Mouse (Mus musculus): ENCODE data around the gene Foxp1. TPM values are rescaled to one million over a fixed set of nuclear protein-coding genes. Genes with fewer than 3 reads are reported as not detected.

The Foxp1 gene
- total RNA-seq, 2 experiments from 2014 or later, result 10.1 to 15.8 TPM

GRCm38 (mm10) chr6:99186569-99186968 is 336.0 kb downstream of the Foxp1 start:
- no peak for DNase-seq (ENCODE audit: low spot score)

- DNase-seq (ENCODE audit: low spot score), result no peak
Observed at GRCm38 (mm10) chr6:99185797-99186196, 336.7 kb downstream of the Foxp1 start.

- DNase-seq (ENCODE audit: low spot score), result no peak
Observed at GRCm38 (mm10) chr6:99184051-99184450, 338.5 kb downstream of the Foxp1 start.

GRCm38 (mm10) chr6:99182777-99183176 is 339.7 kb downstream of the Foxp1 start:
- DNase-seq (ENCODE audit: low spot score), result no peak

- DNase-seq (ENCODE audit: low spot score), result no peak
Observed at GRCm38 (mm10) chr6:99176216-99176615, 346.3 kb downstream of the Foxp1 start.

GRCm38 (mm10) chr6:99175377-99175776 is 347.1 kb downstream of the Foxp1 start:
- peak; percentile 46 for DNase-seq (ENCODE audit: low spot score)

- no peak for DNase-seq (ENCODE audit: low spot score)
Observed at GRCm38 (mm10) chr6:99173902-99174210, 348.7 kb downstream of the Foxp1 start.

GRCm38 (mm10) chr6:99173066-99173901 is 349.2 kb downstream of the Foxp1 start:
- no peak for DNase-seq (ENCODE audit: low spot score)

GRCm38 (mm10) chr6:99172589-99172986 is 349.9 kb downstream of the Foxp1 start:
- DNase-seq (ENCODE audit: low spot score), result no peak

GRCm38 (mm10) chr6:99171901-99172588 is 350.5 kb downstream of the Foxp1 start:
- no peak for DNase-seq (ENCODE audit: low spot score)

GRCm38 (mm10) chr6:99171281-99171825 is 351.2 kb downstream of the Foxp1 start:
- no peak for DNase-seq (ENCODE audit: low spot score)

- no peak for DNase-seq (ENCODE audit: low spot score)
Observed at GRCm38 (mm10) chr6:99168727-99169126, 353.8 kb downstream of the Foxp1 start.

- no peak for DNase-seq (ENCODE audit: low spot score)
Observed at GRCm38 (mm10) chr6:99167001-99167400, 355.5 kb downstream of the Foxp1 start.

GRCm38 (mm10) chr6:99166169-99166568 is 356.4 kb downstream of the Foxp1 start:
- DNase-seq (ENCODE audit: low spot score), result peak; percentile 38

GRCm38 (mm10) chr6:99164760-99165159 is 357.8 kb downstream of the Foxp1 start:
- DNase-seq (ENCODE audit: low spot score), result no peak

GRCm38 (mm10) chr6:99162716-99163115 is 359.8 kb downstream of the Foxp1 start:
- DNase-seq (ENCODE audit: low spot score), result no peak

- DNase-seq (ENCODE audit: low spot score), result no peak
Observed at GRCm38 (mm10) chr6:99160348-99160693, 362.2 kb downstream of the Foxp1 start.

GRCm38 (mm10) chr6:99159452-99160347 is 362.8 kb downstream of the Foxp1 start:
- DNase-seq (ENCODE audit: low spot score), result peak; percentile 13

GRCm38 (mm10) chr6:99153682-99154081 is 368.8 kb downstream of the Foxp1 start:
- no peak for DNase-seq (ENCODE audit: low spot score)

GRCm38 (mm10) chr6:99146400-99146905 is 376.1 kb downstream of the Foxp1 start:
- DNase-seq (ENCODE audit: low spot score), result no peak

GRCm38 (mm10) chr6:99145033-99145432 is 377.5 kb downstream of the Foxp1 start:
- DNase-seq (ENCODE audit: low spot score), result no peak

GRCm38 (mm10) chr6:99143756-99144036 is 378.8 kb downstream of the Foxp1 start:
- no peak for DNase-seq (ENCODE audit: low spot score)
